Mouse (Mus musculus): ENCODE results near the gene Sh3bp1.

Gene Sh3bp1

DNA sequence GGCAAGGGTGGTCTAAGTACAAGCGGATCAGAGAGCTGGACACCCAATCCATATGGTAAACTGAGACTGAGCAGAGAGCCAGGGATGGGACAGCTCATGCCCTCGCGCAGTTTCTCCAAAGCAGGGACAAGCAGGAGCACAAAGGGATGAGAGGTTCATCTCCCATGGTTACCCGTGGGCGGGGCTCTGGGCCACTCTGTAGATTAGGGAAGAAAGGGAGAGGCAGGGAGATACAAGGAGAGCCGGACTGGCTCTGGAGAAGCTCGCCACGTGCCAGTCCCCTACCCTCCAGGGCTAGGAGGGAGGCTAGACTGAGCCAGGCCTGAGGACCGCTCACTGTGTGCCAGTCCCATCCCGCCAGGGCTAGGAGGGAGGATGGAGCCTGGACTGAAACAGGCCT, 37.7 kb downstream of the Sh3bp1 start:
- intact Hi-C loops (cut with DNase I), result no loop called here

DNA sequence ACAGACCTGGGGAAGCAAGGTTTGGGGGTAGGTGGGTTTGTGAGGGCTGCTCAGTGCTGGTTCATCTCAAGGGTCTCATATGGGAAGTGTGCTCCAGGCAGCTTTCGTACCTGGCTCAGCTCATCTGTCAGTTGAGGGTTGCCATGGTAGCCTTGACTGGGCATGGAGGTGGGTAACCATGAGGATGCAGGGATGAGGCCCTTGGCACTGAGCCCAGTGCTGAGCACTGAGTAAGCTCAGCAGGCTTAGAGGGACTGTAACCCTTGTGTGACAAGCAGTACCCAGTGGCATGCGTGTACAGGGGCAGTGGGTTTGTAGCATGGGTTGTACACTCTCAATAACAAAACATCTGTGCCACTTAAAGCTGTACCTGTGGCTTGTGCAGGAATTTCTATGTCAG, 38.4 kb downstream of the Sh3bp1 start:
- intact Hi-C loops (cut with DNase I), result no loop called here

DNA sequence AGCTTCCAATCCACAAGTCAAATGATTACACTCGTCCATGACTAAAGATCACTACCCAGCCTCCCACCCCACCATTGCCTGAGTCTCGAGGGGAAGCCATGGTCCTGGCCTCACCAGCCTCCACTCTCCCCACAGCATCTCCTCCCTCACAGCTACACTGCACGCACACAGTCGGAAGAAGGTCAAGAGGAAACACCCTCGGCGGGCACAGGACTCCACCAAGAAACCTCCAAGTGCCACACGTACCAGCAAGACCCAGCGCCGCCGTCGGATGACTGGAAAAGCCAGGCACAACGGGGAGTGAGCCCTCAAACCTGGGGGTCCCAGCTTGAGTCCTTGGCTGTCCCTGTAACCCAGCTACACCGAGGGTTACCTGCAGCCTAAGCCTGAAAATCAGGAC, 40.8 kb downstream of the Sh3bp1 start:
- intact Hi-C loops (cut with DNase I), result no loop called here

DNA sequence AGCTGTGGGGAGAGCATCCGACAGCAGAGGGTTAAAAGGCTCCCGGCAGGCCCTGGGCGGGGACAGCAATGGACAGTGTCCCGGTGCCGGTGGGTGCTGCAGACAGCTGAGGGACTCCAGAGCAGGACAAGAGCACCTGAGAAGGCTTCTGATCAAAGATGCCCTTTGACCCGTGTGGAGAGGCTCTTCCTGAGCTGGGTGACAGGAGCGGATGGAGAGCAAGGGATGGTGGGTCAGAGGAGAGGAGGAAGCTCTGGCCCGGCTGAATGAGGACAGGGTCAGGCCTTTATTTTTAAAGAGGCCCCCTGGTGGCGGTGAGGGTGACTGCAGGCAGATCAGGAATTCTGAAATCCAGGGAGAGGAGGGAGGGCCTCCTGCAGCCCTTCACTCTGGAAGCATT, 43.1 kb downstream of the Sh3bp1 start:
- intact Hi-C loops (cut with DNase I), result no loop called here

DNA sequence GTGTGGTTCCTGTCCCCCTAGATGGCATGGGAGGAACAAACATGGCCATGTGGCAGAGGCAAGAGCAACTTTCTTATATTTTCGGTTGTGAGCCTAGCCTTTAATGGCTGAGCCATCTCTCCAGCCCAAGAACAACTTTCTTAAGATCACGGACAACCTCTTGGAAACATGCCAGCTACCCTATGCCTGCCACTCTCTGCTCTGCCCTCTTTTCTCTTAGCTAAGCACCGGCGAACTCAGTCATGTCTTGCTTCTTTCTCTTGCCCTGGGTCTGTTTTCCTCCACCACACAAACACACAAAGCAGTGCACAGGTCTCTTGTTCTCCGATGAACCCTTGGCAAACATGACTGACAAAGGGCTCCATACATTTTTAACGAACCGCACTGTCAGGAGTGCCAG, 46.7 kb downstream of the Sh3bp1 start:
- intact Hi-C loops (cut with DNase I), result no loop called here

DNA sequence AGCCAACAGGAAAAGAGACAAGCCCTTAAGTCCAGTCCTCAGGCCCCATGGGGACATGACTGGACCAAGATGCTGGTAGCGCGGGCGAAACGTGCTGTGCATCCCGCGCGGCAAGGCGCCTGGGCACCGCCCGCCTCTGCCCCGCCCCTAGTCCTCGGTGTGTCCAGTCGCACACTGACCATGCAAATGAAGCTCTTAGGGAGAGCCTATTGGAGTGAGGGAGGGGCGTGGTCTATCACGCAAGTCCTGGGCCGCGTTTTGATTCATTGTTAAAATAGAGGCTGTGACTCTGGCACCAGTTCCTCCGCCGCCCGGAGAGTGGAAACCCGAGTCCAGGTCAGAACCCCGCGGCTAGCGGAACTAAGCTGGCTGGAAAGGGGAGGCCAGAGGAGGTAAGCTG, 48.1 kb downstream of the Sh3bp1 start, which contains the start of gene Triobp:
TSS of gene Triobp (plus strand) at position 68 of the 400 bp plus-strand sequence.
- intact Hi-C loops (cut with DNase I), result no loop called here

DNA sequence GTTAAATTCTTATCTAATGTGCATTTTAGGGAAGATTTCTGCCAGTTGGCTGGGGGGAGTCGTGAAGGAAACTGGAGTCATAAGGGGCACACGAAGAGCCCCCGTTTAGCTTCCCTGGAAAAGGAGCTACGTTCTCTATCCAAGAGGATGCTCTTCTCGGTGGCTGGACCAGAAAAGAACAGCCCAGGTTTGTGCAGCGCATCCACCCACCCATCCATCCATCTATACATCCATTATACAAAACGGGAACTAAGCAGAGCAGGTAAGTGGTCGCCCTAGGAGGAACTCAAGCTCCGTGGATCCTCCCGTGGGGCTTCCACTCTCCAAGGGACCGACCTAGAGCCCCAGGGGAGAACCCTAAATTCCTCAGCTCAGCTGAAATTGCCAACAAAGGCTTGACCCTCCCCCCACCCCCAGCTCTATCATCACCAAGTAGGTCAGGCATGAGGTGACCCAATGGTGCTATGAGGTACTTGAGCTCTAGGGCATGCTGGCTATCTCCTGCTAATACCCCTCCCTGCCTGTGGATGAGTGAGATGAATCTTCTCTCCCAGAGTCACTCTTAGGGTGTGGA, 48.7 kb downstream of the Sh3bp1 start:
- intact Hi-C loops (cut with DNase I), result no loop called here

DNA sequence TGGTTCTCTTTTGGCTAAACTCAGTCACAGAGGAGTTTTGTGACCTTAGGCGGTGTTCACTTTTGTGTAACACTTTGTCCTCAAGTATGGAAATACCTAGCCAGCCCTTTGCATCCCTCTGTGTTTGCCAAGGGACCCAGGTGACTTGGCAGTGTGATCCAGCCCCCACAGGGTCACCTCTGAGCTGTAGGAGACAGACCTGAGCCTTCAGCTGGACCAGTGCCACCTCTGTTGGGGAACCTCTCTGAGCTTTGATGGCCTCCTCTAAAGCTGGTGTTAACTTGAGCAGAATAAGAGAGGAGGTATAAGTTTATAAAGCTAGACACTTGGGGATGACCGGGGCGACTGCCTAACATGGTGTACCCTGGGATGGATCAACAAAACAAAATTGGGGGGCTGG, 49.3 kb downstream of the Sh3bp1 start:
- intact Hi-C loops (cut with DNase I), result no loop called here

DNA sequence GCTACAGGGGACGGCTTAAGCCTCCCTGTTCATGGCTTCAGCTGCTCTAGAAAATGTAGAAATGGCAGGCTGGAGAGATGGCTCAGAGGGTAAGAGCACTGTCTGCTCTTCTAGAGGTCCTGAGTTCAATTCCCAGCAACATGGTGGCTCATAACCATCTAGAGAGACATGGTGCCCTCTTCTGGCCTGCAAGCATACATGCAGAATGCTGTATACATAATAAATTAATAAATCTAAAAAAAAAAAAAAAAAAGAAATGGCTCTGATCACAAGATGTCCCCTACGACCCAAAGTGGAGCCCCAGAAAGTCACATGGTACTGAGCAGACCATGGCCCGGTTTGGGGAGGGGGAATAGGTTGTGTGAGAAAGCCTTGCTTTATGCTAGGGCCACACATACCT, 56.1 kb downstream of the Sh3bp1 start:
- intact Hi-C loops (cut with DNase I), result no loop called here

DNA sequence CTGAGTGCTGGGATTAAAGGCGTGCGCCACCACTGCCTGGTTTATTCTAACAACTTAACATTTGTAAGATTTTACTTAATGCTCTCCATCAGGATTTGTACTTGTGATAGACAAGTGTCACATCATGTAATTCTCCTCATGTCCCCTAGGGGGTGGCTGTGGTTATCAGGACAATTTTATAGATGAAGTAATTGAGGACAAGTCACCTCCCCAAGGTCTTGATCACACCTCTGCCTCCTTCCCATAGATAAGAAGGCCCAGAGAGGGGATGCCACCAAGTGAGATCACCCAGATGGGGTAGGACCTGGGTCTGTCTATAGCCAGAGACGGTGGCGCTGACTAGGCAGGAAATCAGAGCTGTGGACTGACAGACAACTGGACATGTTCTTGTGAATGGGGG, 56.8 kb downstream of the Sh3bp1 start:
- intact Hi-C loops (cut with DNase I), result no loop called here

DNA sequence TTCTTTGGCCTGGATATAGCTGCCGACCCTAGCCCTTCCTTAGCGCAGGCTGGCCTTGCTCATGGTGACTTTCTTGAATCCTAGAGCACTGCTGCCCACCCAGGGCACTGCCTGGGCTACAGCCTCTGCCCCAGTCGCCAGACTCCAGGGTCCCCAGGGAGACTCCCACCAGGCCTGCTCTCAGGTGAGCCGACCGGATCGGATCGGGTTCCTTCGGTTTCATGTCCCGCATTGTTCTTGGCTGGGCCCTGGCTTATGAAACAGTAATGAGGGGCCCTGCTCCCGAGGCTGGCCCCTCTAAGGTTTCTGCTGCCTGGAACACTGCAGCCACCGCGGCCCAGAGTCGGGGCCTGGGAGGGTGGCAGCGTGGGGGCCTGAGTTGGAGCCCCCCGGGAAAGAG, 57.5 kb downstream of the Sh3bp1 start:
- intact Hi-C loops (cut with DNase I), result no loop called here

DNA sequence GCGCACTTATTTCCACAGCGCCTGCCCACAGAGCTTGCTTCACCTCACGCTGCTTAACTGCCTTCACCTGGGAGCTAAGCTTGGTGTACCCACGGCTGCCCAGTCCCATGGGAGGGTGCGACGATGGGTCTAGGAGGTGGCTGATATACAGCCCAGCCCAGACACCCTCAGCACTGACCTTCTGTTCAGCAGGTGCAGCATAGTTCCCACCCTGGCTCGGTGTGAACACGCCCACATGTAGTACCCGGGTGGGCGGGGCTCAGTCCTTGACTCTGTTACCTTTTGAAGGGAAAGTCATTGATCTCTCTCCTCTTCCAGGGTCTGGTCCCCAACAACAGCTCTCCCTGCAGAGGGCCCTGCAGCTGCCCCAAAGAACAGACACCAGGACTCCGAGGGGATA, 60.0 kb downstream of the Sh3bp1 start:
- intact Hi-C loops (cut with DNase I), result no loop called here

DNA sequence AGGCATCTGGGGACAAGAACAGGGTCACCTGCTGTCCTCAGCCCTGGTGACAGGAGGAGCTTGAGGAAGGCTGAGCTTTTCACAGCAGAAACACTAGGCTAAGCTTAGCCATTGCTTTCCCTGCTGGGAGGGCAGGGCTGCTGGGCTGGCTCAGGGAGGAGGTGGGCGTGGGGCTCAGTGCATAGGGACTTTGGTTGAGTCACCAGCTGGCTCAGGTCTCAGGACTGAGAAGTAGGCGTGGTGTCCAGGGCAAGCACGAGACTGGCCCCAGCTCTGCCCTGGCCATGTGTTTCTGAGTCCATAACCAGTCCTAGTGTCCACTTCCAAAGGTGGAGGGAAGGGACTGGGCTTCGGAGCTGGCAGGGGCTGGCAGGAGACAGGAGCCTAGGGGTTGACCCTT, 60.5 kb downstream of the Sh3bp1 start:
- intact Hi-C loops (cut with DNase I), result no loop called here

Small RNAs within 50 kb of the gene (microRNA-seq; reads per million reads assigned to microRNA genes)
- 0.23 to 2.0 reads per million in 2 experiments for gene Mir6955
